Mouse (Mus musculus): ENCODE measurements around the gene Cnga3. TPM values are rescaled to one million over a fixed set of nuclear protein-coding genes. Genes with fewer than 3 reads are reported as not detected.

Cnga3 gene
- total RNA-seq, 2 experiments from 2014 or later = not detected

Other genes with a start within 250 kb of the Cnga3 start
- gene Vwa3b, start 187.8 kb upstream of the Cnga3 start, total RNA-seq (2015; ENCODE audit: low replicate concordance) = not detected in 2 replicates
- gene Vwa3b, start 187.8 kb upstream of the Cnga3 start, total RNA-seq (2017; ENCODE audit: low replicate concordance) = not detected in 2 replicates
- 2.9 and 6.7 TPM in 2 replicates for gene Inpp4a, start 85.4 kb downstream of the Cnga3 start, total RNA-seq (2015; ENCODE audit: low replicate concordance)
- 2.2 and 3.0 TPM in 2 replicates for gene Inpp4a, start 85.4 kb downstream of the Cnga3 start, total RNA-seq (2017; ENCODE audit: low replicate concordance)
- gene Coa5, start 215.7 kb downstream of the Cnga3 start, total RNA-seq (2015; ENCODE audit: low replicate concordance) = 25.6 and 26.0 TPM in 2 replicates
- 11.6 and 17.6 TPM in 2 replicates for gene Coa5, start 215.7 kb downstream of the Cnga3 start, total RNA-seq (2017; ENCODE audit: low replicate concordance)
- 27.7 and 39.6 TPM in 2 replicates for gene Unc50, start 215.7 kb downstream of the Cnga3 start, total RNA-seq (2015; ENCODE audit: low replicate concordance)
- 7.6 and 16.2 TPM in 2 replicates for gene Unc50, start 215.7 kb downstream of the Cnga3 start, total RNA-seq (2017; ENCODE audit: low replicate concordance)

Measured in erythroid progenitor cell, adult 5-6 weeks (primary cell).